Mouse (Mus musculus) MEL (cell line): ENCODE results near the gene Ptprh. TPM values are rescaled to one million over a fixed set of nuclear protein-coding genes. Genes with fewer than 3 reads are reported as not detected.
A peak's percentile ranks its signal among the peaks of the same experiment; 100 is the strongest.

Experiments
- DNase-seq: peaks from one replicate; pipeline ENCODE4 v3.0.0; 2011; ENCODE audit warnings: low read depth, low spot score
- H3K27ac ChIP-seq: 2 replicates; pipeline ENCODE4 v1.5.1; 2012; ENCODE audit warnings: low read depth, mild to moderate bottlenecking, control low read depth, low read length, moderate library complexity; ENCODE audit not compliant: control insufficient read depth
- H3K27me3 ChIP-seq, 2 experiments: fragments of 150-350 bp in 1 of 2; sonication (generic) in 1 of 2; 2 replicates each; pipeline ENCODE4 v1.6.1; 2012; ENCODE audit warnings: low read length in 2 of 2, mild to moderate bottlenecking in 2 of 2, improper control_type of control experiment in 1 of 2, moderate library complexity in 1 of 2; ENCODE audit not compliant: insufficient read depth in 2 of 2, control insufficient read depth in 1 of 2
- H3K36me3 ChIP-seq, 2 experiments: 2 replicates each; pipeline ENCODE4 v1.6.1; 2012 to 2014; ENCODE audit warnings: low read length in 2 of 2, improper control_type of control experiment in 1 of 2, inconsistent platforms in 1 of 2, mild to moderate bottlenecking in 1 of 2; ENCODE audit not compliant: insufficient read depth in 2 of 2, control insufficient read depth in 1 of 2
- H3K4me1 ChIP-seq, 2 experiments: fragments of 150-350 bp in 1 of 2; sonication (generic) in 1 of 2; 2 replicates each; pipeline ENCODE4 v1.6.1; 2012; ENCODE audit warnings: low read length in 2 of 2, improper control_type of control experiment in 1 of 2, mild to moderate bottlenecking in 1 of 2; ENCODE audit not compliant: insufficient read depth in 2 of 2, control insufficient read depth in 1 of 2
- H3K4me3 ChIP-seq, 2 experiments: fragments of 150-350 bp in 1 of 2; sonication (generic) in 1 of 2; 2 replicates each; pipeline ENCODE4 v1.5.1; 2012; ENCODE audit warnings: low read depth in 2 of 2, low read length in 2 of 2, mild to moderate bottlenecking in 2 of 2, moderate library complexity in 2 of 2, control low read depth in 1 of 2, improper control_type of control experiment in 1 of 2; ENCODE audit not compliant: control insufficient read depth in 1 of 2, insufficient read depth in 1 of 2
- H3K79me2 ChIP-seq: 2 replicates; pipeline ENCODE4 v1.6.1; 2012; ENCODE audit warnings: mild to moderate bottlenecking, low read length, moderate library complexity; ENCODE audit not compliant: control insufficient read depth, poor library complexity, insufficient read depth
- H3K9ac ChIP-seq: 2 replicates; pipeline ENCODE4 v1.6.1; 2012; ENCODE audit warnings: low read depth, mild to moderate bottlenecking, control low read depth, low read length, moderate library complexity; ENCODE audit not compliant: control insufficient read depth, poor library complexity, severe bottlenecking
- H3K9me3 ChIP-seq: fragments of 150-350 bp; sonication (generic); replicated peaks from 2 replicates; pipeline ENCODE4 v1.6.1; 2012; ENCODE audit warnings: mild to moderate bottlenecking, low read length, improper control_type of control experiment, moderate library complexity; ENCODE audit not compliant: insufficient read depth
- CHD1 ChIP-seq: IDR thresholded peaks from 2 replicates; pipeline ENCODE4 v1.6.1; 2012; ENCODE audit warnings: low read depth, mild to moderate bottlenecking, inconsistent platforms, low read length, improper control_type of control experiment
- CHD2 ChIP-seq: IDR thresholded peaks from 2 replicates; pipeline ENCODE4 v1.6.1; 2011; ENCODE audit warnings: low read length, improper control_type of control experiment
- E2F4 ChIP-seq: IDR thresholded peaks from 2 replicates; pipeline ENCODE4 v1.6.1; 2011; ENCODE audit warnings: low read depth, low read length, improper control_type of control experiment, borderline replicate concordance
- ELF1 ChIP-seq: IDR thresholded peaks from 2 replicates; pipeline ENCODE4 v1.6.1; 2014; ENCODE audit warnings: low read depth, mild to moderate bottlenecking, inconsistent platforms, low read length, improper control_type of control experiment, moderate library complexity
- GATA1 ChIP-seq: IDR thresholded peaks from 2 replicates; pipeline ENCODE4 v1.6.1; 2011; ENCODE audit warnings: low read depth, low read length, improper control_type of control experiment
- HCFC1 ChIP-seq: IDR thresholded peaks from 2 replicates; pipeline ENCODE4 v1.6.1; 2012; ENCODE audit warnings: low read depth, mild to moderate bottlenecking, inconsistent platforms, low read length, improper control_type of control experiment, moderate library complexity
- JUND ChIP-seq: IDR thresholded peaks from 2 replicates; pipeline ENCODE4 v1.6.1; 2011; ENCODE audit warnings: low read depth, mild to moderate bottlenecking, improper control_type of control experiment, low read length
- KAT2A ChIP-seq: conservative IDR thresholded peaks from 2 replicates; pipeline ENCODE4 v1.6.1; 2012; ENCODE audit warnings: low read depth, low read length, improper control_type of control experiment, inconsistent platforms
- MAFK ChIP-seq: IDR thresholded peaks from 2 replicates; pipeline ENCODE4 v1.6.1; 2011; ENCODE audit warnings: low read depth, mild to moderate bottlenecking, low read length, improper control_type of control experiment, borderline replicate concordance
- MAX ChIP-seq: IDR thresholded peaks from 2 replicates; pipeline ENCODE4 v1.6.1; 2011; ENCODE audit warnings: low read length, improper control_type of control experiment
- MAZ ChIP-seq: IDR thresholded peaks from 2 replicates; pipeline ENCODE4 v1.6.1; 2012; ENCODE audit warnings: low read depth, mild to moderate bottlenecking, inconsistent platforms, low read length, improper control_type of control experiment
- MXI1 ChIP-seq: IDR thresholded peaks from 2 replicates; pipeline ENCODE4 v1.6.1; 2011; ENCODE audit warnings: mild to moderate bottlenecking, low read depth, low read length, improper control_type of control experiment
- MYB ChIP-seq: IDR thresholded peaks from 2 replicates; pipeline ENCODE4 v1.6.1; 2011; ENCODE audit warnings: mild to moderate bottlenecking, low read depth, low read length, improper control_type of control experiment
- MYC ChIP-seq: IDR thresholded peaks from 2 replicates; pipeline ENCODE4 v1.6.1; 2011; ENCODE audit warnings: low read depth, mild to moderate bottlenecking, low read length, improper control_type of control experiment, moderate library complexity
- NRF1 ChIP-seq: IDR thresholded peaks from 2 replicates; pipeline ENCODE4 v1.6.1; 2014; ENCODE audit warnings: low read depth, mild to moderate bottlenecking, inconsistent platforms, low read length, improper control_type of control experiment, moderate library complexity; ENCODE audit not compliant: poor library complexity, insufficient read depth, severe bottlenecking
- POLR2A ChIP-seq, 2 experiments: IDR thresholded peaks; 2 replicates each; pipeline ENCODE4 v1.6.1; 2011 to 2012; ENCODE audit warnings: low read length in 2 of 2, mild to moderate bottlenecking in 2 of 2, control low read depth in 1 of 2, improper control_type of control experiment in 1 of 2, low read depth in 1 of 2, moderate library complexity in 1 of 2; ENCODE audit not compliant: control insufficient read depth in 1 of 2, insufficient read depth in 1 of 2, poor library complexity in 1 of 2
- POLR2AphosphoS2 ChIP-seq: IDR thresholded peaks from 2 replicates; pipeline ENCODE4 v1.6.1; 2011; ENCODE audit warnings: low read length, improper control_type of control experiment
- SIN3A ChIP-seq: IDR thresholded peaks from 2 replicates; pipeline ENCODE4 v1.6.1; 2012; ENCODE audit warnings: low read length, improper control_type of control experiment, inconsistent platforms
- SMC3 ChIP-seq: IDR thresholded peaks from 2 replicates; pipeline ENCODE4 v1.6.1; 2011; ENCODE audit warnings: low read depth, low read length, improper control_type of control experiment
- TAL1 ChIP-seq: IDR thresholded peaks from 2 replicates; pipeline ENCODE4 v1.6.1; 2012; ENCODE audit warnings: mild to moderate bottlenecking, inconsistent platforms, low read length, moderate library complexity, mixed read lengths
- TBP ChIP-seq: IDR thresholded peaks from 2 replicates; pipeline ENCODE4 v1.8.0; 2011; ENCODE audit warnings: low read depth, low read length, improper control_type of control experiment
- TCF12 ChIP-seq: IDR thresholded peaks from 2 replicates; pipeline ENCODE4 v1.6.1; 2014; ENCODE audit warnings: low read depth, mild to moderate bottlenecking, inconsistent platforms, low read length, improper control_type of control experiment, moderate library complexity
- UBTF ChIP-seq: IDR thresholded peaks from 2 replicates; pipeline ENCODE4 v1.6.1; 2012; ENCODE audit warnings: low read depth, mild to moderate bottlenecking, inconsistent platforms, low read length, improper control_type of control experiment, moderate library complexity, borderline replicate concordance; ENCODE audit not compliant: insufficient read depth
- USF1 ChIP-seq: IDR thresholded peaks from 2 replicates; pipeline ENCODE4 v1.6.1; 2014; ENCODE audit warnings: low read depth, mild to moderate bottlenecking, inconsistent platforms, low read length, improper control_type of control experiment, moderate library complexity
- USF2 ChIP-seq, 2 experiments: IDR thresholded peaks; 2 replicates each; pipeline ENCODE4 v1.6.1; 2011 to 2012; ENCODE audit warnings: improper control_type of control experiment in 2 of 2, low read length in 2 of 2, borderline replicate concordance in 1 of 2, inconsistent platforms in 1 of 2, low read depth in 1 of 2, mild to moderate bottlenecking in 1 of 2; ENCODE audit not compliant: insufficient read depth in 1 of 2
- ZC3H11A ChIP-seq: IDR thresholded peaks from 2 replicates; pipeline ENCODE4 v1.6.1; 2012; ENCODE audit warnings: low read depth, mild to moderate bottlenecking, inconsistent platforms, low read length, improper control_type of control experiment
- ZKSCAN1 ChIP-seq: IDR thresholded peaks from 2 replicates; pipeline ENCODE4 v1.6.1; 2012; ENCODE audit warnings: low read depth, mild to moderate bottlenecking, inconsistent platforms, low read length, improper control_type of control experiment, moderate library complexity
- ZMIZ1 ChIP-seq: IDR thresholded peaks from 2 replicates; pipeline ENCODE4 v1.6.1; 2012; ENCODE audit warnings: low read depth, mild to moderate bottlenecking, inconsistent platforms, low read length, improper control_type of control experiment, moderate library complexity
- ZNF384 ChIP-seq: IDR thresholded peaks from 2 replicates; pipeline ENCODE4 v1.6.1; 2012; ENCODE audit warnings: low read depth, mild to moderate bottlenecking, inconsistent platforms, low read length, improper control_type of control experiment
- polyA plus RNA-seq, 2 experiments: library from polyadenylated mRNA; stranded (reverse) in 1 of 2; unstranded in 1 of 2; fragments of >175 nt in 1 of 2; fragments of >200 nt in 1 of 2; gene quantifications; 2 replicates each; pipeline versions ENCODE4 v1.2.1 to v1.2.4; 2012; ENCODE audit warnings: low replicate concordance in 2 of 2, low read depth in 1 of 2; ENCODE audit not compliant: insufficient read length in 2 of 2, insufficient read depth in 1 of 2, missing spikeins in 1 of 2
- total RNA-seq: library from RNA; depleted of rRNA; stranded (reverse); fragments of 300-350 nt; gene quantifications from 2 replicates; pipeline ENCODE4 v1.2.3, GENCODE M21; 2012

Gene Ptprh
- total and polyA plus RNA-seq, 3 experiments = not detected

GRCm38 (mm10) chr7:4503100-4503499, 100.7 kb downstream of the Ptprh start:
- TF ChIP-seq POLR2A (IDR thresholded peaks at IDR 0.05; ENCODE audit: control insufficient read depth in 1 of 2, insufficient read depth in 1 of 2, low read depth in 1 of 2, low read length in 2 of 2, poor library complexity in 1 of 2) (no peak), MAFK (no peak), SIN3A (no peak), ZKSCAN1 (no peak), CHD1 (no peak), ZC3H11A (no peak), JUND (no peak), UBTF (no peak), SMC3 (no peak), MAX (no peak), CHD2 (no peak), MYB (no peak), MXI1 (no peak), MAZ (no peak), GATA1 (no peak), TAL1 (no peak), USF2 (IDR thresholded peaks at IDR 0.05; ENCODE audit: borderline replicate concordance in 1 of 2, insufficient read depth in 1 of 2, low read depth in 1 of 2, low read length in 2 of 2) (no peak), E2F4 (no peak), POLR2AphosphoS2 (no peak)
- H3K27me3 ChIP-seq = no peaks in the 10 kb centered on the region
- peaks cover 10 to 40% of the 10 kb centered on the region in 2 experiments for H3K4me1 ChIP-seq
- 0 out of 4 replicates have a peak overlapping the region, but pooled peaks of 1 of the 2 experiments have one; percentile 10 for H3K4me3 ChIP-seq
- no peak overlapping the region for H3K9ac ChIP-seq
- H3K36me3 ChIP-seq = peaks cover 0 to 34% of the 10 kb centered on the region in 2 experiments; a peak in 2 of 4 replicates
- H3K79me2 ChIP-seq = peaks cover 36% of the 10 kb centered on the region
- DNase-seq = no peak
- peak overlapping the region; percentile 87 for H3K27ac ChIP-seq
- H3K9me3 ChIP-seq = no peaks in the 10 kb centered on the region

DNA sequence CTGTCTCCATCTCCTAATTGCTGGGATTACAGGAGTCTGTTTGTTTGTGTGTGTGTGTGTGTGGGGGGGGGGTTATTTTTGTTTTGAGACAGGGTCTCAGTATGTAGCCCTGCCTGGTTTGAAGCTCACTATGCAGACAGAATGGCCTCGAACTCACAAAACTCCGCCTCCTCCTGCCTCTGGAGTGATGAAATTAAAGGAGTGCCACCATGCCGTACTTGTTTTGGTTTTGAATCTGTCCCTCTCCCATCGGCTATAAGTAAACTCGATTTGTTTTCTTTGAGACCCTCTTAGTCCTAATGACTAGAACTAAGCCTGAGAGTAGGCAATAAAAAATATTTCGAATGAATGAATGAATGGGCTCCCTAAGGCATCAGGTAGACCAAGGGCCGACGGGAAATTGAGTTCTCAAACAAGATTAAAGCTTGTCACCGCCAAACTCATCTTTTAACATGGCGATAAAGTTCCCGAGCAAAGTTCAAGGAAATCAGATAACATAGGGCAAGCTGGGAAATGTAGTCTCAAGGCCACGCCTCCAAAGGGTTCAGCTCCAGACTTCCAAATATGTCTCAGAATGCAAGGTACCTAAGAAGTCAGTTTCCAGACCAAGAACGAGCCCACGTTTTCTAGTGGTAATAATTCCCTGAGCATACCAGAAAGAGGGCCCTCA, 101.3 kb downstream of the Ptprh start:
- Histone ChIP-seq H3K9ac (peak overlapping the region; percentile 93), H3K79me2 (peaks cover 41% of the 10 kb centered on the region), H3K36me3 (peaks cover 1 to 34% of the 10 kb centered on the region in 2 experiments; a peak in 3 of 4 replicates), H3K27me3 (no peaks in the 10 kb centered on the region), H3K27ac (peak overlapping the region; percentile 87), H3K4me3 (peak overlapping the region; percentile 90 to 92), H3K4me1 (peaks cover 10 to 40% of the 10 kb centered on the region in 2 experiments), H3K9me3 (no peaks in the 10 kb centered on the region)
- peak; percentile 87 for DNase-seq
- TF ChIP-seq UBTF (no peak), CHD1 (no peak), ZNF384 (no peak), USF2 (IDR thresholded peaks at IDR 0.05; ENCODE audit: borderline replicate concordance in 1 of 2, insufficient read depth in 1 of 2, low read depth in 1 of 2, low read length in 2 of 2) (no peak), TBP (no peak), MAX (peak; percentile 71; the same call in 1 of the 2 replicates), HCFC1 (peak; percentile 95), USF1 (no peak), TAL1 (no peak), TCF12 (0 out of 2 replicates have a peak, but pooled peaks have one; percentile 31), NRF1 (no peak), MYC (0 out of 2 replicates have a peak, but pooled peaks have one; percentile 19), GATA1 (peak; percentile 97), MAFK (no peak), MXI1 (peak; percentile 27), SIN3A (peak; percentile 89), KAT2A (peak; percentile 92), MAZ (peak; percentile 50; the same call in 1 of the 2 replicates), ZMIZ1 (no peak), ELF1 (peak; percentile 76), ZC3H11A (no peak)
